Mouse (Mus musculus) liver, embryonic 14.5 days (tissue): ENCODE measurements around the gene Wdr26. TPM values are rescaled to one million over a fixed set of nuclear protein-coding genes. Genes with fewer than 3 reads are reported as not detected.

Experiments used
- ATAC-seq: fragments of 200-750 bp; cut with Nextera tagmentation; 2 replicates; pipeline ENCODE4 v1.8.0; 2017; ENCODE audit warnings: moderate number of reproducible peaks, mild to moderate bottlenecking, moderate library complexity; ENCODE audit not compliant: insufficient read depth
- DNase-seq, 3 experiments: peaks; one replicate each; pipeline ENCODE4 v3.0.0-alpha.2; 2012 to 2013; ENCODE audit warnings: low read depth in 3 of 3, low spot score in 3 of 3
- H3K27ac ChIP-seq: fragments of 300-500 bp; sonication (generic); 2 replicates; pipeline ENCODE4 v1.5.1; 2014; ENCODE audit warnings: moderate library complexity, mild to moderate bottlenecking, control low read depth, inconsistent platforms
- H3K27me3 ChIP-seq: fragments of 300-500 bp; sonication (generic); 2 replicates; pipeline ENCODE4 v1.6.1; 2014; ENCODE audit warnings: mild to moderate bottlenecking, low read length, moderate library complexity; ENCODE audit not compliant: control insufficient read depth, insufficient read depth
- H3K36me3 ChIP-seq: fragments of 300-500 bp; sonication (generic); replicated peaks from 2 replicates; pipeline ENCODE4 v1.6.1; 2014; ENCODE audit warnings: low read depth; ENCODE audit not compliant: control insufficient read depth, insufficient read depth
- H3K4me1 ChIP-seq, 2 experiments: fragments of 200-500 bp in 1 of 2; fragments of 300-500 bp in 1 of 2; sonication (generic) in 1 of 2; replicated peaks; 2 replicates each; pipeline ENCODE4 v1.6.1; 2012 to 2014; ENCODE audit warnings: antibody characterized with exemption in 1 of 2, inconsistent platforms in 1 of 2, low read length in 1 of 2; ENCODE audit not compliant: control insufficient read depth in 2 of 2, insufficient read depth in 2 of 2
- H3K4me2 ChIP-seq: fragments of 300-500 bp; sonication (generic); 2 replicates; pipeline ENCODE4 v1.6.1; 2014; ENCODE audit warnings: low read depth, mild to moderate bottlenecking, control low read depth, moderate library complexity
- H3K4me3 ChIP-seq, 2 experiments: fragments of 200-500 bp in 1 of 2; fragments of 300-500 bp in 1 of 2; sonication (generic) in 1 of 2; 2 replicates each; pipeline ENCODE4 v1.5.1; 2012 to 2014; ENCODE audit warnings: low read depth in 2 of 2, low read length in 2 of 2, mild to moderate bottlenecking in 2 of 2, control low read depth in 1 of 2, inconsistent platforms in 1 of 2, moderate library complexity in 1 of 2; ENCODE audit not compliant: insufficient read depth in 1 of 2
- H3K9ac ChIP-seq: fragments of 300-500 bp; sonication (generic); replicated peaks from 2 replicates; pipeline ENCODE4 v1.6.1; 2014; ENCODE audit warnings: mild to moderate bottlenecking, control low read depth, moderate library complexity
- H3K9me3 ChIP-seq: fragments of 300-500 bp; sonication (generic); 2 replicates; pipeline ENCODE4 v1.6.1; 2016; ENCODE audit warnings: low read length, mixed read lengths; ENCODE audit not compliant: control insufficient read depth
- CTCF ChIP-seq: IDR thresholded peaks from 2 replicates; pipeline ENCODE4 v1.5.1; 2016; ENCODE audit warnings: antibody characterized with exemption, low read depth, control low read depth
- EP300 ChIP-seq: IDR thresholded peaks from 2 replicates; pipeline ENCODE4 v1.6.1; 2016; ENCODE audit warnings: antibody characterized with exemption, low read depth
- WGBS: fragments of 180-500 bp; shearing (Covaris S2); extraction: QIAGEN DNeasy Blood & Tissue Kit; methylation state at CpG from one replicate; pipeline ENCODE4 v1.1.7; 2014; ENCODE audit not compliant: insufficient replicate concordance; 5-methylcytosine and 5-hydroxymethylcytosine counted together
- polyA plus RNA-seq, 2 experiments: library from polyadenylated mRNA; depleted of rRNA in 1 of 2; stranded (reverse) in 1 of 2; unstranded in 1 of 2; fragments of >200 nt; fragmentation: Nextera tagmentation in 1 of 2; extraction: Ambion mirVana in 1 of 2; gene quantifications; 2 replicates each; pipeline versions ENCODE4 v1.2.1 to v1.2.3; 2012 to 2014

The Wdr26 gene
- polyA plus RNA-seq, 2 experiments, result 57.8 to 68.9 TPM

DNA sequence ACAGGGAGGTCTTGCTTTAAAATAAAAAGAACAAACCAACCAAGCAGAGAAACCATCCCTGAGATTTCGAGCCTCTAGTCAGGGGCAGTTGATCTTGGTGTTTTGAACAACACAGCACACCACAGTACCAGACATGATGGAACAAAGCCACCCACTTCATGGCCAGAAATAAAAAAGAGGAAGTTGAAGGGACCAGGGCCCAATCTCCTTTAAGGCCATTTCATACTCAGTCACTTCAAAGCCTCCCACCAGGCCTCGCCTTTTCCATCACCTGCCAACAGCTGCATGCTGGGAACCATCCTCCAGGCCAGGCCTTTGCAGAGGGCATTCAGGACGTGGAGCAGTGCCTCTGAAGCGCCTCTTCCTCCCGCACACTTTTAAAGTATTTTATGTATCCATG, 25.5 kb upstream of the Wdr26 start:
- no peak for DNase-seq
- no peaks in the 10 kb centered on the region for H3K9me3 ChIP-seq
- H3K36me3 ChIP-seq, result no peaks in the 10 kb centered on the region
- H3K27ac ChIP-seq, result no peak overlapping the region
- TF ChIP-seq EP300, result no peak
- no peak for TF ChIP-seq CTCF
- no peaks in the 10 kb centered on the region for H3K27me3 ChIP-seq
- 43% methylated on average over 5 of the region's 5 CpGs for WGBS
- H3K4me3 ChIP-seq, result no peak overlapping the region
- ATAC-seq, result no peak
- no peak overlapping the region for H3K4me2 ChIP-seq
- H3K4me1 ChIP-seq, result peaks cover 8 to 9% of the 10 kb centered on the region in 2 experiments
- no peak overlapping the region for H3K9ac ChIP-seq

GRCm38 (mm10) chr1:181234326-181235035, 22.7 kb upstream of the Wdr26 start:
- Histone ChIP-seq H3K27ac (peak overlapping the region; percentile 38; the same call in 1 of the 2 replicates), H3K4me3 (peak overlapping the region in 1 of 2 experiments; percentile 13; a peak in 1 of 4 replicates), H3K9ac (no peak overlapping the region), H3K4me2 (peak overlapping the region; percentile 25), H3K4me1 (peaks cover 25 to 35% of the 10 kb centered on the region in 2 experiments), H3K9me3 (no peaks in the 10 kb centered on the region), H3K36me3 (no peaks in the 10 kb centered on the region), H3K27me3 (no peaks in the 10 kb centered on the region)
- WGBS, result 27% methylated on average over 8 of the region's 8 CpGs
- DNase-seq (no peak), ATAC-seq (no peak)
- TF ChIP-seq EP300 (no peak), CTCF (0 out of 2 replicates have a peak, but pooled peaks have one; percentile 5)

DNA sequence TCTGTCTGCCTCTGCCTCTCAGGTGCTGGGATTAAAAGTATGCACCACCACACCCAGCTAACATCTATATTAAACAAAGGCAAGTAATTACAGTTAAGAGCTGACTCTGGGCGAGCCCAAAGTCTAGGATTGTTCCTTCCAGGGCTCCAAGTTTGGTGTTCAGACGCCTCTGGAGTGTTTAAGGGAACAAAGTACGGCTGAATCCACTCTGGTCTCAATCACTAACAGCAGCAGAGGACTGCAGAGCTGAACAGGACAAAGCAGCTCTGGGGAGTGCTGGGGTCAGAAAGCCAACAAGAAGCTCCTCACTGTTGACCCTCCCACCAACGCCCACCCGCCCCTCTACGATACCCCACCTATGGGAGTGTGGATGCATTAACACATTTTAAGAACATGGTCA, 21.9 kb upstream of the Wdr26 start:
- ATAC-seq (no peak), DNase-seq (no peak)
- H3K9ac ChIP-seq, result no peak overlapping the region
- H3K4me3 ChIP-seq, result 0 out of 4 replicates have a peak overlapping the region, but pooled peaks of 1 of the 2 experiments have one; percentile 13
- H3K27me3 ChIP-seq, result no peaks in the 10 kb centered on the region
- H3K9me3 ChIP-seq, result no peaks in the 10 kb centered on the region
- 65% methylated on average over 6 of the region's 6 CpGs for WGBS
- H3K27ac ChIP-seq, result no peak overlapping the region; the same call in 1 of the 2 replicates
- peaks cover 25 to 38% of the 10 kb centered on the region in 2 experiments for H3K4me1 ChIP-seq
- no peaks in the 10 kb centered on the region for H3K36me3 ChIP-seq
- TF ChIP-seq CTCF (no peak), EP300 (no peak)
- H3K4me2 ChIP-seq, result peak overlapping the region; percentile 25

DNA sequence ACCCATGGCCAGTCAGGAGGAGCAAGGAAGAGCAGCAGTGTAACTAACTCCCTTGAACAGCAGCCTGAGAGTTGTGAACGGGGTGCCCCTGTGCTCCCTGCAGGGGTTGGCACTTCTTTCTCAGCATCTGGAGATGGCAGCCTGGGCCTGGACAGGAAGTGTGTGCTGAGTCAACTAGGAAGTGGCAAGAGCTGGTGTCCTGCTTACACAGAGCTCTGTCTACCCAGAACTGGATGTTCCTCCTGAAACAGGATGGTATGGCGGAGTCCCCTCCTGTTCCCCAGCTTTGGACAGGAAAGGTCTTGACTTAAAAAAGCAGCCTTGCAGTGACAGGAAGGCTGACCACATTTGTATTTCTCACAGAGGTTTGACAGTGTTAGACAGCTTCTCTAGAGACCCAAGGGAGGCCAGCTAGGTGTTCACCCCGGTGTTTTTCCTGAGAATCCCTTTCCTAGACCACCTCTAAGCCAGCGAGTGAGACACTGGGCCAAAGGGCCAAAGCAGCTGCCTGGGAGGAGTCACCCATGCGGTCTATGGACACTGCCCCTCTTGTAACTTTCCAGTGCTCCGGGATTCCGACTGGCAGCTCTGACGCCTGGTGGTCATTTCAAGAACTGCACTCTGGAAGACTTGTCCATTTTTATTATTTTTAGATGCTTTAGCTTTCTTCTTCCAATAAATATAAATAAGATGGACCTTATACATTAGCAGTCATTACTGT, 20.7 kb upstream of the Wdr26 start:
- Histone ChIP-seq H3K9me3 (no peaks in the 10 kb centered on the region), H3K27ac (peak overlapping the region; percentile 76), H3K36me3 (no peaks in the 10 kb centered on the region), H3K4me1 (peaks cover 25 to 45% of the 10 kb centered on the region in 2 experiments), H3K4me2 (peak overlapping the region; percentile 23), H3K9ac (peak overlapping the region; percentile 56), H3K4me3 (no peak overlapping the region), H3K27me3 (no peaks in the 10 kb centered on the region)
- ATAC-seq (peak; percentile 74), DNase-seq (peak; percentile 73 to 81 (median 74))
- peak; percentile 52; the same call in 1 of the 2 replicates for TF ChIP-seq EP300
- TF ChIP-seq CTCF, result peak; percentile 95
- WGBS, result 4% methylated on average over 8 of the region's 8 CpGs

GRCm38 (mm10) chr1:181231821-181232220, 20.0 kb upstream of the Wdr26 start:
- no peak overlapping the region for H3K9ac ChIP-seq
- H3K27me3 ChIP-seq, result no peaks in the 10 kb centered on the region
- H3K36me3 ChIP-seq, result no peaks in the 10 kb centered on the region
- no peak for DNase-seq
- no peak overlapping the region for H3K4me3 ChIP-seq
- H3K4me1 ChIP-seq, result peaks cover 25 to 50% of the 10 kb centered on the region in 2 experiments
- peak overlapping the region; percentile 76 for H3K27ac ChIP-seq
- WGBS, result 83% methylated on average over 9 of the region's 9 CpGs
- TF ChIP-seq CTCF, result no peak
- no peak for TF ChIP-seq EP300
- H3K9me3 ChIP-seq, result no peaks in the 10 kb centered on the region
- H3K4me2 ChIP-seq, result no peak overlapping the region
- ATAC-seq, result no peak
